Mouse (Mus musculus) embryonic facial prominence, embryonic 12.5 days (tissue): ENCODE measurements around the gene 8030474K03Rik. TPM values are rescaled to one million over a fixed set of nuclear protein-coding genes. Genes with fewer than 3 reads are reported as not detected.

Experiments used
- ATAC-seq: fragments of 200-750 bp; cut with Nextera tagmentation; 2 replicates; pipeline ENCODE4 v1.8.0; 2017; ENCODE audit not compliant: insufficient number of reproducible peaks, insufficient read depth, low FRiP score, low TSS enrichment
- H3K27ac ChIP-seq: fragments of 300-500 bp; sonication (generic); 2 replicates; pipeline ENCODE4 v1.5.1; 2016; ENCODE audit warnings: mild to moderate bottlenecking
- H3K27me3 ChIP-seq: fragments of 300-500 bp; sonication (generic); 2 replicates; pipeline ENCODE4 v1.6.1; 2016; ENCODE audit warnings: mild to moderate bottlenecking, moderate library complexity
- H3K36me3 ChIP-seq: fragments of 300-500 bp; sonication (generic); 2 replicates; pipeline ENCODE4 v1.6.1; 2016; ENCODE audit warnings: mild to moderate bottlenecking
- H3K4me1 ChIP-seq: fragments of 300-500 bp; sonication (generic); 2 replicates; pipeline ENCODE4 v1.6.1; 2016
- H3K4me2 ChIP-seq: fragments of 300-500 bp; sonication (generic); replicated peaks from 2 replicates; pipeline ENCODE4 v1.6.1; 2016; ENCODE audit warnings: mild to moderate bottlenecking, moderate library complexity
- H3K4me3 ChIP-seq: fragments of 300-500 bp; sonication (generic); 2 replicates; pipeline ENCODE4 v1.5.1; 2016; ENCODE audit warnings: mild to moderate bottlenecking
- H3K9ac ChIP-seq: fragments of 300-500 bp; sonication (generic); 2 replicates; pipeline ENCODE4 v1.6.1; 2016; ENCODE audit warnings: mild to moderate bottlenecking, moderate library complexity
- H3K9me3 ChIP-seq: fragments of 300-500 bp; sonication (generic); 2 replicates; pipeline ENCODE4 v1.6.1; 2016; ENCODE audit warnings: mild to moderate bottlenecking, moderate library complexity
- WGBS: fragments of 180-500 bp; shearing (Covaris S2); methylation state at CpG from one replicate; pipeline ENCODE4 v1.1.7; 2016; 5-methylcytosine and 5-hydroxymethylcytosine counted together
- polyA plus RNA-seq: library from polyadenylated mRNA; unstranded; fragments of >200 nt; fragmentation: Nextera tagmentation; extraction: Ambion mirVana; gene quantifications from 2 replicates; pipeline ENCODE4 v1.2.1, GENCODE M21; 2016

The 8030474K03Rik gene
- 0.20 and 0.37 TPM in 2 replicates for polyA plus RNA-seq

- no peaks in the 10 kb centered on the region for H3K9me3 ChIP-seq
- no peaks in the 10 kb centered on the region for H3K36me3 ChIP-seq
- 92% methylated on average over 35 of the region's 35 CpGs for WGBS
- 0 out of 2 replicates have a peak, but pooled peaks cover 3% of the 10 kb centered on the region for H3K27me3 ChIP-seq
- no peak within 1 kb of the TSS for H3K27ac ChIP-seq
- no peaks in the 10 kb centered on the region for H3K4me1 ChIP-seq
- H3K9ac ChIP-seq, result no peak within 1 kb of the TSS
- ATAC-seq, result no peak
- H3K4me3 ChIP-seq, result no peak within 1 kb of the TSS
- H3K4me2 ChIP-seq, result no peak within 1 kb of the TSS
Measured at GRCm38 (mm10) chrX:101794342-101794741, at the start of gene 8030474K03Rik, which contains the start of gene Gm4779. Gene 8030474K03Rik, plus strand, starts transcription at chrX:101794656. Gene Gm4779, minus strand, starts transcription at chrX:101794423.

GRCm38 (mm10) chrX:101750144-101750543 lies 44.3 kb upstream of the 8030474K03Rik start:
- Histone ChIP-seq H3K9me3 (no peaks in the 10 kb centered on the region), H3K4me1 (no peaks in the 10 kb centered on the region), H3K4me2 (no peak overlapping the region), H3K4me3 (no peak overlapping the region), H3K27ac (no peak overlapping the region), H3K9ac (no peak overlapping the region), H3K36me3 (no peaks in the 10 kb centered on the region), H3K27me3 (peaks cover 7% of the 10 kb centered on the region; the same call in 1 of the 2 replicates)
- ATAC-seq, result no peak
- 54% methylated on average over 4 of the region's 4 CpGs for WGBS

- H3K4me1 ChIP-seq, result no peaks in the 10 kb centered on the region
- H3K4me2 ChIP-seq, result no peak overlapping the region
- 76% methylated on average over 5 of the region's 5 CpGs for WGBS
- ATAC-seq, result no peak
- no peaks in the 10 kb centered on the region for H3K9me3 ChIP-seq
- H3K9ac ChIP-seq, result no peak overlapping the region
- H3K36me3 ChIP-seq, result no peaks in the 10 kb centered on the region
- H3K4me3 ChIP-seq, result no peak overlapping the region
- H3K27ac ChIP-seq, result no peak overlapping the region
- H3K27me3 ChIP-seq, result peaks cover 8% of the 10 kb centered on the region; the same call in 1 of the 2 replicates
Measured at GRCm38 (mm10) chrX:101754478-101754877, 40.0 kb upstream of the 8030474K03Rik start.

DNA sequence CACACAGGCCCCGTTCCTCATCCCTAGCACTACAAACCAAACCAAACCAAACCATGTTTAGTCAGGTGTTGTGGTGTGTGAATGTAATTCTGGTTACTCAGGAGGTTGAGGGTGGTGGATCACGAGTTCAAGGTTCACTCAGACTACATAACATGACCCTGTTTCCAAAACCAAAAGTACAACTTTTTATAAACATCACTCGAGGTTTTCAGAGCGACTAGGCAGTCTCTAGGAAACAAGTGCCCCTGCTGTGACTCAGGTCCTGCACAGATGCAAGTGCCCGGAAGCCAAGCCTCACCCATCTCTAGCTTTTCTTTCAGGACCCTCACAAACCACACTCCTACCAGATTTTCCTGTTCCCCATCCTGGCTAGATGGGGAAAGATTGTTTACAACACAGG lies 29.8 kb upstream of the 8030474K03Rik start:
- WGBS, result 69% methylated on average over 5 of the region's 5 CpGs
- no peaks in the 10 kb centered on the region for H3K36me3 ChIP-seq

DNA sequence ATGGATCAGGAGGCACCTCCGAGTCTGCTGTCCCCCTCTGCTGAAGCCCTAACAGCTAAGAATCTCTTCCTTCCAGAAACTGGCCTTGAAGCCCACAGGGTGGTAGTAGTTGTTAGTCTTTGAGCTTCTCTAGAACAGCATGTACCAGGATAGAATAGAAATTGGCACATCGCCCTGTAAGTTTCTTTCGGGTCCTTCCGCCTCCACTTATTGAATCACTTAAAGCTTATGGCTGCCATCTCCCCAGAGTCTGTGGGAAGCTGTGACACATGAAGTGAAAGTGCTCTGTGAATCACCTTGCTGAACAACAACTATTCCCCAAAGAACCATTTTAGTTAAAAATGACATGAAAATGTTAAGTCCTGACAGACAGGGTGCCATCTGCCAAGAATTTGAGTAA lies 29.3 kb upstream of the 8030474K03Rik start:
- WGBS, result 85% methylated on average over 4 of the region's 4 CpGs
- H3K27me3 ChIP-seq, result no peaks in the 10 kb centered on the region

More for the DNA sequence above, 29.8 kb upstream of the 8030474K03Rik start:
- H3K4me3 ChIP-seq, result no peak overlapping the region
- H3K4me1 ChIP-seq, result no peaks in the 10 kb centered on the region
- H3K9me3 ChIP-seq, result no peaks in the 10 kb centered on the region
- no peak overlapping the region for H3K9ac ChIP-seq
- H3K27me3 ChIP-seq, result no peaks in the 10 kb centered on the region
- no peak overlapping the region for H3K4me2 ChIP-seq
- H3K27ac ChIP-seq, result no peak overlapping the region
- ATAC-seq, result no peak

DNA sequence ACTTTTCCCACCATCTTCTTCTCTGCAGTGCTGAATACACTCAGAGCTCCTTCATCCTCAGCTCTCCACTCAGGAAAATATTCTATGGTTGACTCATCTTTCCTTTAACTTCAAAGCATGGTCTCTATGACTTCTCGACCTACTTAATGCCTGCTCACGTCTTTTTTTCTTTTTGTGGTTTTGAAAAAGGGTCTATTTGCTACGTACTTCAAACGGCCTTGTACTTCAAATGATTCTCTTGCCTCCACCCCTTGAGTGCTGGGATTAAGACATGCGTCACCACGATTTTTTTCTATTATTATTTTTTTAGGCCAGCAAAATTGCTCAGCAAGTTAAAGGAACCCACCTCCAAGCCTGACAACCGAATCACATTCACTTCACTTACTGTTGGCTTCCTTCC lies 27.2 kb upstream of the 8030474K03Rik start:
- no peaks in the 10 kb centered on the region for H3K4me1 ChIP-seq
- H3K9me3 ChIP-seq, result no peaks in the 10 kb centered on the region
- no peak overlapping the region for H3K27ac ChIP-seq
- ATAC-seq, result no peak
- H3K36me3 ChIP-seq, result no peaks in the 10 kb centered on the region
- H3K4me3 ChIP-seq, result no peak overlapping the region
- H3K4me2 ChIP-seq, result no peak overlapping the region
- 61% methylated on average over 7 of the region's 7 CpGs for WGBS
- H3K9ac ChIP-seq, result no peak overlapping the region
- H3K27me3 ChIP-seq, result 0 out of 2 replicates have a peak, but pooled peaks cover 3% of the 10 kb centered on the region

More for the DNA sequence above, 29.3 kb upstream of the 8030474K03Rik start:
- Histone ChIP-seq H3K36me3 (no peaks in the 10 kb centered on the region), H3K4me2 (no peak overlapping the region), H3K4me1 (no peaks in the 10 kb centered on the region), H3K9me3 (no peaks in the 10 kb centered on the region), H3K9ac (no peak overlapping the region), H3K4me3 (no peak overlapping the region), H3K27ac (no peak overlapping the region)
- no peak for ATAC-seq

DNA sequence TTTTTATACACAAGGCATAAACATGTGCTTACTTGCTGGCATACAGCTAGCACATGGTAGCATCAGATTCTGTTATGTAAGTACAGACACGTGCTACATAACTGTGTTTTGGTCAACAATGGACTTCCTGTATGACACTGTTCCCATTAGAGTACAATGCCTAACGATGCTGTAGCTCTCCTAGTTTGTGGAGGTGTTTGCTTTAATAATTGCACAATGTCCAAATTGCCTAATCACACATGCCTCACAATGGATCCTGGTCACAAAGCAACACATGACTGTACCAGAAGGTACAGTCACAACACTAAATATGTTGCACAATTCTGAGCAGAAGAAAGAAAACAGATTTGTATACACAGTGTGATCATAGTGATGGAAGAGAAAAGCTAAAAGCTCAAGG lies 25.0 kb upstream of the 8030474K03Rik start:
- Histone ChIP-seq H3K27ac (no peak overlapping the region), H3K4me3 (no peak overlapping the region), H3K9me3 (no peaks in the 10 kb centered on the region), H3K27me3 (0 out of 2 replicates have a peak, but pooled peaks cover 3% of the 10 kb centered on the region), H3K4me2 (no peak overlapping the region), H3K4me1 (no peaks in the 10 kb centered on the region), H3K36me3 (no peaks in the 10 kb centered on the region), H3K9ac (no peak overlapping the region)
- 74% methylated on average over 2 of the region's 2 CpGs for WGBS
- no peak for ATAC-seq

DNA sequence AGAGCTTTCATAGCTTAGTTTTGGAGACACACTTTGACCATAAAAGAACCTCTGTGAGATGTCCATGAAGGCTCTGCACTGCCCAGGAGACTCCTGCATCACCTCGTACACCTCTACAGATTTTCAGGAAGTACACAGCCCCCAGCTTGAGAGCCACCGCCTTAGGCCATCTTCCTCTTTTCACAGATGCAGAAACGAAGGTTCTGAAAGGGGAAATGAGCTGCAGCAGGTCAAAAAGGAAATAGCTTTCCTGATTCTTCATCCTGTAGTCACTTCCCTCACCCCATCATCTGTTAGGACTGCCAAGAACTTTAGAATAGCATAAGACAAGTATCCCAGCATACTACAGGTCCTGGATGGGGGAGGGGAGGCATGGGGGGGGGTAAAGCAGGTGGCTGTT lies 24.1 kb upstream of the 8030474K03Rik start:
- 57% methylated on average over 3 of the region's 3 CpGs for WGBS
- H3K4me1 ChIP-seq, result no peaks in the 10 kb centered on the region
- no peak overlapping the region for H3K4me3 ChIP-seq
- no peaks in the 10 kb centered on the region for H3K9me3 ChIP-seq
- H3K9ac ChIP-seq, result no peak overlapping the region
- H3K4me2 ChIP-seq, result no peak overlapping the region
- 0 out of 2 replicates have a peak, but pooled peaks cover 3% of the 10 kb centered on the region for H3K27me3 ChIP-seq
- no peak for ATAC-seq
- no peak overlapping the region for H3K27ac ChIP-seq
- no peaks in the 10 kb centered on the region for H3K36me3 ChIP-seq

GRCm38 (mm10) chrX:101772035-101772434 lies 22.4 kb upstream of the 8030474K03Rik start:
- Histone ChIP-seq H3K9me3 (no peaks in the 10 kb centered on the region), H3K36me3 (no peaks in the 10 kb centered on the region), H3K4me1 (no peaks in the 10 kb centered on the region), H3K27me3 (0 out of 2 replicates have a peak, but pooled peaks cover 3% of the 10 kb centered on the region), H3K4me2 (no peak overlapping the region), H3K27ac (no peak overlapping the region), H3K9ac (no peak overlapping the region), H3K4me3 (no peak overlapping the region)
- no peak for ATAC-seq
- 44% methylated on average over 5 of the region's 5 CpGs for WGBS

- Histone ChIP-seq H3K4me2 (no peak overlapping the region), H3K4me3 (no peak overlapping the region), H3K27me3 (0 out of 2 replicates have a peak, but pooled peaks cover 3% of the 10 kb centered on the region), H3K4me1 (no peaks in the 10 kb centered on the region), H3K9ac (no peak overlapping the region), H3K9me3 (no peaks in the 10 kb centered on the region), H3K27ac (no peak overlapping the region), H3K36me3 (no peaks in the 10 kb centered on the region)
- 43% methylated on average over 4 of the region's 4 CpGs for WGBS
- peak; percentile 41; the same call in 1 of the 2 replicates for ATAC-seq
Measured at GRCm38 (mm10) chrX:101791551-101791950, 2.9 kb upstream of the 8030474K03Rik start.

- no peaks in the 10 kb centered on the region for H3K9me3 ChIP-seq
- no peak for ATAC-seq
- no peak overlapping the region for H3K4me2 ChIP-seq
- no peaks in the 10 kb centered on the region for H3K4me1 ChIP-seq
- no peak overlapping the region for H3K9ac ChIP-seq
- peaks cover 4% of the 10 kb centered on the region for H3K27me3 ChIP-seq
- H3K36me3 ChIP-seq, result no peaks in the 10 kb centered on the region
- no peak overlapping the region for H3K27ac ChIP-seq
- H3K4me3 ChIP-seq, result no peak overlapping the region
- WGBS, result 28% methylated on average over 2 of the region's 2 CpGs
Measured at GRCm38 (mm10) chrX:101805512-101805911, 11.1 kb downstream of the 8030474K03Rik start.

GRCm38 (mm10) chrX:101811750-101812149 lies 17.3 kb downstream of the 8030474K03Rik start:
- no peak for ATAC-seq
- H3K36me3 ChIP-seq, result no peaks in the 10 kb centered on the region
- H3K9me3 ChIP-seq, result no peaks in the 10 kb centered on the region
- H3K27me3 ChIP-seq, result peaks cover 3% of the 10 kb centered on the region; the same call in 1 of the 2 replicates
- 58% methylated on average over 3 of the region's 3 CpGs for WGBS
- H3K9ac ChIP-seq, result no peak overlapping the region
- H3K4me2 ChIP-seq, result no peak overlapping the region
- no peak overlapping the region for H3K27ac ChIP-seq
- H3K4me1 ChIP-seq, result no peaks in the 10 kb centered on the region
- no peak overlapping the region for H3K4me3 ChIP-seq
